Mouse (Mus musculus): ENCODE results near the gene Vmn2r13. TPM values are rescaled to one million over a fixed set of nuclear protein-coding genes. Genes with fewer than 3 reads are reported as not detected.
"Not testable (repeated sequence)": the region's sequence is repeated elsewhere in the genome, so short reads cannot be mapped to it uniquely, and the experiment has no call there.

Vmn2r13 gene
- polyA plus RNA-seq (2012; ENCODE audit: insufficient read depth, insufficient read length, missing spikeins) = not detected in 2 replicates

- H3K4me1 ChIP-seq (ENCODE audit: control insufficient read depth, insufficient read depth, insufficient read length, low read length); H3K27ac ChIP-seq (replicated peaks; ENCODE audit: low read depth, low read length); H3K4me3 ChIP-seq (ENCODE audit: insufficient read depth, low read depth, low read length): not testable (repeated sequence)
These were observed at the start of gene Vmn2r13 for GRCm38 (mm10) chr5:109192099-109192498. Gene Vmn2r13, minus strand, starts transcription at chr5:109192199.

DNA sequence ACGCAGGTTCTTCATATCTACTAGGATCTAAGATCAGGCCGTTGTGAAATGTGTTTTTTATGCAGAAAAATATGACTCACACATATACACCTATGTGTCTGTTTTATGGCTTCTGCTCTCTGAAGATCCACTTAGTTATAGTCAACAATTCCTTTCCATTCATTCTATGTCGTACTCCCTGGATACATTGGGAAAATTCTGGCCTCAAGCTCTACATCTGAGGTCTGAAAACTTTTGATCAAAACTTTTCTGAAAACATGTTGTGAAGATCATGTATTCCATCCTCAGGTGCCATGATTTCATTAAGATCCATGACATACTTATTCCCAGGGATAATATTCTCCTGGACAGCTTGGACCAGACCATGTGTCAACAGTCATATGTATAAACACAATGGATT is 32.6 kb upstream of the Vmn2r13 start, which contains the start of gene Vmn2r14:
TSS of gene Vmn2r14 (minus strand) at position 101 of the 400 bp plus-strand sequence.
- Histone ChIP-seq H3K4me1 (ENCODE audit: control insufficient read depth, insufficient read depth, insufficient read length, low read length) (no peaks in the 10 kb centered on the region), H3K27ac (replicated peaks; ENCODE audit: low read depth, low read length) (no peak within 1 kb of the TSS), H3K4me3 (ENCODE audit: insufficient read depth, low read depth, low read length) (no peak within 1 kb of the TSS)

DNA sequence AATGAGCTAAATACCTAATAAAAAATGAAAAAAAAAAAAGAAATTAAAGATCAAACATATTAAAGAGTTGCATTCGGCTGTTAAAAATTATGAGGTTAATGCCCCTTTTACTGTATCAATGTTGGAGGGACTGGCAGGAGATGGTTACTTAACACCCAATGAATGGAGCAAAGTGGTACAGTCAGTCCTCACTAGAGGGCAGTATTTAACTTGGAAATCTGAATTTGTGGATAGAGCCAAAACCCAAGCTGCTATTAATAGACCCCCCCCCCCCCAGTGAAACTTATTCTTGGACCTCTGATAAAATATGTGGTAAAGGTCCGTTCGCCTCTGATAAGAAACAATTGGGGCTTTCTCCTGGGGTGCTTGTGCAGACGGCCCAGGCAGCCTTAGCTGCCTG is 25.1 kb downstream of the Vmn2r13 start:
- H3K27ac ChIP-seq (replicated peaks; ENCODE audit: low read depth, low read length); H3K4me3 ChIP-seq (ENCODE audit: insufficient read depth, low read depth, low read length); H3K4me1 ChIP-seq (ENCODE audit: control insufficient read depth, insufficient read depth, insufficient read length, low read length): not testable (repeated sequence)

DNA sequence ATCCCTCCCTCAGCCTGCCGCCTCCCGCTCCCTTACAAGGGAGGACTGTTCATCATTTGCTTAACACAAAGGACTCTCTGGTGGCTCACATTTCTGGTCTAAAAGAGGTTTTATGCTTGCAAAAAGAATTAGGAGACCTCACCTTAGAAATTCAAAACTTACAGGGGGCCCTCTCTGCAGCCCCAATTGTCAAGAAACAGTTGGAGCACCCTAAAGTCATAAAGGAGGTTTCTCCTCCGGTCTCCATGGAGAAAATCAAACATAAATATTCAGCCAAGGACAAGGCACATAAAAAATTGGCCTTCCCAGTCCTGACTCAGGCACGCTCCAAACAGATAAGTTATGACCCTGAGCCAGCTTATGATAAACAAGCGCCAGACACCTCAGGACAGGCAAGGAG is 31.9 kb downstream of the Vmn2r13 start:
- H3K4me1 ChIP-seq (ENCODE audit: control insufficient read depth, insufficient read depth, insufficient read length, low read length) = no peaks in the 10 kb centered on the region
- H3K27ac ChIP-seq (replicated peaks; ENCODE audit: low read depth, low read length) = no peak overlapping the region
- H3K4me3 ChIP-seq (ENCODE audit: insufficient read depth, low read depth, low read length) = no peak overlapping the region

- H3K4me1 ChIP-seq (ENCODE audit: control insufficient read depth, insufficient read depth, insufficient read length, low read length); H3K4me3 ChIP-seq (ENCODE audit: insufficient read depth, low read depth, low read length); H3K27ac ChIP-seq (replicated peaks; ENCODE audit: low read depth, low read length): not testable (repeated sequence)
These were observed 32.4 kb downstream of the Vmn2r13 start for GRCm38 (mm10) chr5:109159576-109159975.

DNA sequence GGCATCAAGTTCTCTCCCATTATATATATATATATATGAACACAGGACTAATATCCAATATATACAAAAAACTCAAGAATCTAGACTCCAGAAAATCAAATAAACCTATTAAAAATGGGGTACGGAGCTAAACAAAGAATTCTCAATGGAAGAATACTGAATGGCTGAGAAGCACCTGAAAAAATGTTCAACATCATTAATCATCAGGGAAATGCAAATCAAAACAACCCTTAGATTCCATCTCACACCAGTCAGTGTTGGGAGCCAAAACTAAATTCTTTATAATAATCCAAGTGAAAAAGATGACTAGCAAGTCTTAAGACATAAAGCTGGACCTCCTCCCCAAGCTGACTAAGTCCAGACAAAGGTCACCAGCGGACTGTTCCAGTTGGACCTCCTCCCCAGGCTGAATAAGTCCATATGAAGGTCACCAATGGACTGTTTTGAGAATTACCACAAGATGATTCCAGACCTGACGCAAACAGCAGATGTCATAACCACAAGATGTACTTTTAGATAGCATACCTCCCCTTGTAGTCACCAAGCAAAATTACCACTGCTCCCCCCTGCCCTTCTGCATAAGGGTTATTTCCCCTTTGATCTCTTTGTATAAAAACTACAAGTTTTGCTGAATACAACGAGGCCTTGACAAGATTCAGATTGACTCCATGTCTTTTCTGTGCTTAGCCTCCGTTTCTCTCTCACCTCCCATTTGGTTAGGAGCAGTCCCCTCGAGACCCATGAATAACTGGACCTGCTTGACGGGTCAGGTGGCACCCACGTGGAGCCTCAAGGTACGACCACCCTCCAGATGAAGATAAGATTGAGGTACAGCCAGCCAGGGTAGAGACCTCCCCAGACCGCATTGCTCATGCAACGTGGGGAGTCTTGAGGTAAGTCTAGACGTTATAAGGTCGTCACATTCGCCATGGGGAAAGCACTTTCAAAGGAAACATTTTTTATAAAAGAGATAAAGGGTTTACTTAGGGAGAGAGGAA is 33.2 kb downstream of the Vmn2r13 start:
- H3K4me1 ChIP-seq (ENCODE audit: control insufficient read depth, insufficient read depth, insufficient read length, low read length); H3K4me3 ChIP-seq (ENCODE audit: insufficient read depth, low read depth, low read length): not testable (repeated sequence)

DNA sequence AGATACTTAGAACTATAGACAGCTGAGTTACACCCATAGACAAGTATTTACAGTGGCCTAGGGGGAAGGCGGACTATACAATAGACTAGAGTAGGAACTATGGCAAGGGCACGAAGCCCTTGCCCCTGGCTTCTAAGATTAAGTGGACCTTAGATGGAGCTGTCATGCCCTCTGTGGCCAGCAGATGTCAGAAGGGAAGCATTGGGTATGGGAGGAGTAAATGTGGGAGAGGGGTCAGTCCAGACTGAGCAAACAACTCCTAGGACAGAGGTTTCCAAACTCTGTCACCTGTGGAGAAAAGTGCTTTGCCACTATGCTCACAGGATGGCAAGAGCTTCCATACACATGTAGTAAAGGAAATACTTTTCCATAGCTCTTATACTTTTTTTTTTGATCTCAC is 52.5 kb downstream of the Vmn2r13 start:
- H3K4me1 ChIP-seq (ENCODE audit: control insufficient read depth, insufficient read depth, insufficient read length, low read length) = no peaks in the 10 kb centered on the region
- H3K4me3 ChIP-seq (ENCODE audit: insufficient read depth, low read depth, low read length) = no peak overlapping the region
- H3K27ac ChIP-seq (replicated peaks; ENCODE audit: low read depth, low read length) = no peak overlapping the region

More for the DNA sequence above, 33.2 kb downstream of the Vmn2r13 start:
- H3K27ac ChIP-seq (replicated peaks; ENCODE audit: low read depth, low read length) = not testable (repeated sequence)

DNA sequence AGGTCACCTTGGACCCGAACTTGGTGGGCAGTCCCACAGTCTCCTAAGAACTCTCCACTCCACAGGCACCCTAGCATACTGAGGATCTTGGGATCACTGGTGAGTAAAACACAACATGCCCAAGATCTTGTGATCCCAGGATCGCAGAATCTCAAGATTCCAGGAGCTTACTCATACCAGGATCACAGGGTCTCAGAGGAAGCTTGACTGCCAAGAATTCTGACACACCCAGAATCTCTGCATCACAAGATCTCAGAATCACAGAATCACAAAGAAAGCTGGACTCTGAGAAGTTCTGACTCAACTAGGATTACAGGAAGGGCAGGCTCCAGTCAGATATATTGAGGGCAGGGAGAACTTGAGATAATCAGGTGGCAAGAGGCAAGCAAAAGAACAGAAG is 55.3 kb downstream of the Vmn2r13 start:
- no peak overlapping the region for H3K4me3 ChIP-seq (ENCODE audit: insufficient read depth, low read depth, low read length)
- no peaks in the 10 kb centered on the region for H3K4me1 ChIP-seq (ENCODE audit: control insufficient read depth, insufficient read depth, insufficient read length, low read length)
- H3K27ac ChIP-seq (replicated peaks; ENCODE audit: low read depth, low read length) = no peak overlapping the region

Other genes with a start within 250 kb of the Vmn2r13 start
- not detected in 2 replicates for gene Vmn2r10, start 185.7 kb downstream of the Vmn2r13 start, polyA plus RNA-seq (2012; ENCODE audit: insufficient read depth, insufficient read length, missing spikeins)
- not detected in 2 replicates for gene Vmn2r11, start 132.6 kb downstream of the Vmn2r13 start, polyA plus RNA-seq (2012; ENCODE audit: insufficient read depth, insufficient read length, missing spikeins)
- not detected in 2 replicates for gene Vmn2r12, start 94.2 kb downstream of the Vmn2r13 start, polyA plus RNA-seq (2012; ENCODE audit: insufficient read depth, insufficient read length, missing spikeins)
- gene Vmn2r14, start 32.5 kb upstream of the Vmn2r13 start, polyA plus RNA-seq (2012; ENCODE audit: insufficient read depth, insufficient read length, missing spikeins) = not detected in 2 replicates
- not detected in 2 replicates for gene Vmn2r15, start 105.4 kb upstream of the Vmn2r13 start, polyA plus RNA-seq (2012; ENCODE audit: insufficient read depth, insufficient read length, missing spikeins)
- not detected in 2 replicates for gene Vmn2r16, start 138.0 kb upstream of the Vmn2r13 start, polyA plus RNA-seq (2012; ENCODE audit: insufficient read depth, insufficient read length, missing spikeins)
- not detected in 2 replicates for gene Vmn2r17, start 227.5 kb upstream of the Vmn2r13 start, polyA plus RNA-seq (2012; ENCODE audit: insufficient read depth, insufficient read length, missing spikeins)

All from brown adipose tissue, adult 24 weeks (tissue).